Mouse (Mus musculus) gastrocnemius, adult 2 months (tissue): ENCODE measurements around the gene Pik3c2a. TPM values are rescaled to one million over a fixed set of nuclear protein-coding genes. Genes with fewer than 3 reads are reported as not detected.

ENCODE experiments used
- DNase-seq: peaks from one replicate; pipeline ENCODE4 v3.0.0; 2022
- H3K27ac ChIP-seq: fragments of 200-600 bp; 2 replicates; pipeline ENCODE4 v1.8.1; 2022; ENCODE audit warnings: mild to moderate bottlenecking
- H3K4me3 ChIP-seq: fragments of 200-600 bp; 2 replicates; pipeline ENCODE4 v1.8.1; 2022; ENCODE audit warnings: mild to moderate bottlenecking, moderate library complexity
- CTCF ChIP-seq: fragments of 200-600 bp; IDR thresholded peaks from 2 replicates; pipeline ENCODE4 v1.8.1; 2022; ENCODE audit warnings: antibody characterized with exemption, mild to moderate bottlenecking, moderate library complexity
- intact Hi-C: fragments of 180-260 bp; cut with DNase I; formaldehyde crosslinking; loops from one replicate; pipeline ENCODE4 v1.15.1; 2025
- total RNA-seq, 2 experiments: library from RNA; stranded (reverse); gene quantifications; 2 replicates each; pipeline ENCODE4 v1.2.3; 2021

Gene Pik3c2a
- total RNA-seq, 2 experiments from 2014 or later = 6.7 to 9.7 TPM

DNA sequence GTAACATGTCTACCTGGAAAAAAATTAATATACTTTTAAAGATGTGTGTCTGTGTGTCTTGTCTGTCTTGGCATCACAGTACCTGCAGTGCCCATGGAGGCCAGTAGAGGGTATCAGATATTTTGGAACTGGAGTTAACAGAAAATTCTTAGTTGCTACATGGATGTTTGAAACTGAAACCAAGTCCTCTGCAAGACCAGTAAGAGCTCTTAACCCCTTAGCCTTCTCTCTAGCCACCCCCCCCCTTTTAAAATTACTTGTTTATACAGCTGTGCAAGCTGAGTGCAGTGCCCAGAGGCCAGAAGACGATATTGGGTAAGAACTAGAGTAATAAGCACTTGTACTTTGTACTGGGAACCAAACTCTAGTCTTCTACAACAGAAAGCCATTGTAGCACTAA, 107.0 kb downstream of the Pik3c2a start:
- Histone ChIP-seq H3K27ac (peak overlapping the region; percentile 32; the same call in 1 of the 2 replicates), H3K4me3 (no peak overlapping the region)
- TF ChIP-seq CTCF = peak; percentile 77
- intact Hi-C loops = loop anchor here (5.0 to 10.0 kb wide), 3 partner anchors 106 to 269 kb away; partner anchors contain the start of genes Nucb2 and Pik3c2a
- DNase-seq = peak; percentile 69

DNA sequence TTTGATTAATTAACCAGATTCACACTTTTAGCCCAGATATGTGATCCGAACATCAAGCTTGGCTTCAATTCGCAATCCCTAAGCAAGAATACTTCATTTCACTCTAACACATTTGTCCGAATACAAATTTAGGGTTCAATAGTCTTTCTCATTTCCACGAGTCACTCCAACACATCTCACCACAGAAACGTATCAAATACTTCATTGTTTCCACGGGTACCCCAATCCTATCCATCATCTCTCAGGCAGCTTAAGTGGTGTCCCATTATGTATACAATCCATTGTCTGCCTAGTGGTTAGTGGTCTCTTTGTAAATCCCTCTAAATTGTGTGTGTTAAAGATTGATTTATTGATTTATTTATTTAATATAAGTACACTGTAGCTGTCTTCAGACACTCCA, 108.1 kb downstream of the Pik3c2a start:
- TF ChIP-seq CTCF = no peak
- peak overlapping the region; percentile 91 for H3K4me3 ChIP-seq
- intact Hi-C loops = loop anchor here (5.0 to 10.0 kb wide), 3 partner anchors 107 to 270 kb away; partner anchors contain the start of genes Nucb2 and Pik3c2a
- no peak for DNase-seq
- no peak overlapping the region for H3K27ac ChIP-seq

DNA sequence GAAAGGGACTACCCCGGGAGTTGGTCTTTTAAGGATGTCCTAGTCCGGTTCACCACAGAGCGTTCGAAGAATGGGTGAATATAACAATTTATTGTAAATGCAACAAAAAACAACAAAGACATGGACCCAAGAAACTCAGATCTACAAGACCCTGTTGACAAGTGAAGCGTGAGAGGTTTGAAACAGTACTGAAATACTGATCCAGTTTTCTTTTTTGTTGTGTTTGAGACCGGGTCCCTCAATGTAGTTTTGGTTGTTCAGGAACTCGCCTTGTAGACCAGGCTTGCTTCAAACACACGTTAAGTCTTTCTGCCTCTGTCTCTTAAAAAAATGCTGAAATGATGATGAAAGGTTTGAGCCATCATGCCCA, 108.6 kb downstream of the Pik3c2a start:
- intact Hi-C loops = loop anchor here (5.0 to 10.0 kb wide), 3 partner anchors 108 to 270 kb away; partner anchors contain the start of genes Nucb2 and Pik3c2a
- no peak for TF ChIP-seq CTCF
- H3K27ac ChIP-seq = peak overlapping the region; percentile 97

DNA sequence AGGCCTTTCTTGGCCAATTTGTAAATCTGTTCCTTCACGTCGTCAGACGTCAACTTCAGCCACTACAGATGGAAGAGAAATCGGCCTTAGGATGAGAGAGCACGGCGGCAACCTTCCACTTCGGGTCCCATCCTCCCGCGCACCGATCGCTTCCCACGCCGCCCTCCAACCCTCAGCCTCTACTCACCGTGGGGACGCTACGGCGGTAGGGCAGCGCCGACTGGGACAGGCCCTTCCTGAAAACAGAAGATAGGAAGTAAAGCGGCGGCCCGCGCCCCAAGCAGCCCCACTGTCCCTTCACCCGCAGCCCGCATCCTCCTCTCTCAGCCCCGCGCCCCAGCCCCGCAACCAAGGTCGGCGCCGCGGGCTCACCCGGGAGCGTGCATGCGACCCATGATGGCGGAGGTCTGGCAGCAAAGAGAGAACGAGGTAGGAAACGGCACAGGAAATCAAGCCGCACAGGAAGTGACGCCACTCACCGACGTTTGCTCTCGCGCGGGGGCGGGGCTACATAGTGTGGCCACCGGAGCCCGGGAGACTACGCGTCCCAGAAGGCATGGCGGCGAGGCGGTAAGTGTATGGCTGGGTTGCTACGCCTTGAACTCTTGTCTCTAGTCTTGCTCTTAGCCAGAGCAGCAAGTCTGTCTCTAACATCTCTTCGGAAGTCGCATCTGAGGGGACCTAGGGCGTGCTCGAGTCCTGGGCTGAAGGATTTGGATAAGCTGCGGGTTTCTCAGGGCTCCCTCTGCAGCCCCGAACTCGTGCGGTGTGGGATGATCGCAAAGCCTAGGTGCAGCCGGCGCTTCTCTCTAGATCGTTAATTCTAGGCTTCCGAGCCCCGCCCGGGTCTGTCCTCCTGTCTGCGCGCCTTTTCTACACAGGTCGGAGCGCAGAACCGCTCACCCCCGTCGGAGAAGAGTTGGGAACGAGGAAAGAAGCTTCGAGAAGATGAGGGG, 109.3 kb downstream of the Pik3c2a start, which contains the start of gene Rps13:
Gene Rps13 (minus strand): TSS at position 483 of the 956 bp plus-strand sequence.
- H3K27ac ChIP-seq = peak within 1 kb of the TSS; percentile 97
- DNase-seq = peak; percentile 98
- intact Hi-C loops = loop anchor here (10.0 kb wide), 2 partner anchors 171 to 271 kb away; partner anchors contain the start of gene Nucb2
- peak within 1 kb of the TSS; percentile 91 for H3K4me3 ChIP-seq
- TF ChIP-seq CTCF = no peak

More for the DNA sequence above, 108.6 kb downstream of the Pik3c2a start:
- H3K4me3 ChIP-seq = peak overlapping the region; percentile 91
- no peak for DNase-seq

- intact Hi-C loops = loop anchor here (10.0 kb wide), 2 partner anchors 174 to 274 kb away; partner anchors contain the start of gene Nucb2
- no peak overlapping the region for H3K27ac ChIP-seq
These were observed 112.0 kb downstream of the Pik3c2a start for GRCm38 (mm10) chr7:116331246-116331645.

GRCm38 (mm10) chr7:116329858-116330257, 113.4 kb downstream of the Pik3c2a start:
- Histone ChIP-seq H3K4me3 (no peak overlapping the region), H3K27ac (no peak overlapping the region)
- DNase-seq = no peak
- no peak for TF ChIP-seq CTCF
- intact Hi-C loops = loop anchor here (10.0 kb wide), 2 partner anchors 175 to 275 kb away; partner anchors contain the start of gene Nucb2

More at GRCm38 (mm10) chr7:116331246-116331645, 112.0 kb downstream of the Pik3c2a start:
- no peak for DNase-seq
- TF ChIP-seq CTCF = no peak
- H3K4me3 ChIP-seq = no peak overlapping the region

GRCm38 (mm10) chr7:116328777-116329176, 114.5 kb downstream of the Pik3c2a start:
- no peak overlapping the region for H3K4me3 ChIP-seq
- intact Hi-C loops = no loop called here
- no peak for DNase-seq
- TF ChIP-seq CTCF = no peak
- H3K27ac ChIP-seq = no peak overlapping the region

GRCm38 (mm10) chr7:116327901-116328300, 115.3 kb downstream of the Pik3c2a start:
- no peak overlapping the region for H3K27ac ChIP-seq
- DNase-seq = no peak
- intact Hi-C loops = no loop called here
- no peak overlapping the region for H3K4me3 ChIP-seq
- TF ChIP-seq CTCF = no peak

DNA sequence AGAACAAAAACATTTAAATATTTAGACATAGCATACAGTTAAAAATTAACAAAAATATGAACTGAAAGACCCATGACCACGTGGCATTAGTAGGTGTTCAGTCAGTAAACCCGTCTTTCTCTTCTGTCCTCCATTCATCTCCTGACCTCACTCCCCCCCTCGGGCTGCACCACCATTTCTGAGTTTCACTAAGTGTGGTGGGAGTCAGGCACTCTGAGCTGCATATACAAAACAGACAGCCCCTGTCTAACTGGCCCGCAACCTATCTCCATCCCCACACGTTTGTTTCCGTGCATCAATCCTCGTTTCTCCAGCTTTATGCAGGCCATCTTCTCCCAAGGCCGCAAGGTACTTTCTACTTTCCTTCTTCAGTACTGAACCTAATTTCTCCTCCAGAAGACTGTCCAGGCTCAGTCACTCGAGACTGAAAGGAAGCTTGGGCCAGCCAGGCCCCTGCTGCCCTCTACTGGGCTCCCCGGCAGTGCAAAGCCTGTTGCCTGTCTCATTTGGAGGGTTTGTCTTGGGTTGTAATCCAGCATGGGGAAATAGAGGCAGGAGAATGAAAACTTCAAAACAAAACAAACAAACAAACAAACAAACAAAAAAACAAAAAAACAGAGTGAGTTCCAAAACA, 119.8 kb downstream of the Pik3c2a start:
- H3K4me3 ChIP-seq = no peak overlapping the region
- intact Hi-C loops = loop anchor here (1.0 to 5.0 kb wide), 3 partner anchors 61 to 161 kb away; no protein-coding TSS in a partner anchor

DNA sequence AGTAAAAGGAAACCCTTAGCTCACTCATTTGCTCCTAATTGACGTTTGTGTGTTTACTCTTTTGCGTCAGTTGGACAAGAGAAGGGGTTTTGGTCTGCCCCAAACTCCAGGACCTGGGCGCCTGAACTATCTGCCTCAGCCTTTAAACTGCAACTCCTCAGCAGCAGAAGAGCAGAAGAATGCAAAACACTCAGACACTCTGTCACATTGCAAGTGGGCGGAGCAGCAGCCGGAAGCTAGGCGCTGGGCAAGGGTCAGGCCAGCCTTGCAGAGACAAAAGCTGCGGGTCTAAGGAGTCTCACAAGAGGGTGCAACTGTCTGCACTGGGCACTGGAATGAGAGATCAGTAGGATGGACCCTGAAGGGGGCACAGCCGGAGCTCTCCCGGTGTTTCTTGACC, 133.8 kb downstream of the Pik3c2a start:
- TF ChIP-seq CTCF = no peak
- intact Hi-C loops = no loop called here
- no peak for DNase-seq
- no peak overlapping the region for H3K4me3 ChIP-seq
- no peak overlapping the region for H3K27ac ChIP-seq

More for the DNA sequence above, 119.8 kb downstream of the Pik3c2a start:
- TF ChIP-seq CTCF = peak; percentile 90
- peak; percentile 76 for DNase-seq
- no peak overlapping the region for H3K27ac ChIP-seq

DNA sequence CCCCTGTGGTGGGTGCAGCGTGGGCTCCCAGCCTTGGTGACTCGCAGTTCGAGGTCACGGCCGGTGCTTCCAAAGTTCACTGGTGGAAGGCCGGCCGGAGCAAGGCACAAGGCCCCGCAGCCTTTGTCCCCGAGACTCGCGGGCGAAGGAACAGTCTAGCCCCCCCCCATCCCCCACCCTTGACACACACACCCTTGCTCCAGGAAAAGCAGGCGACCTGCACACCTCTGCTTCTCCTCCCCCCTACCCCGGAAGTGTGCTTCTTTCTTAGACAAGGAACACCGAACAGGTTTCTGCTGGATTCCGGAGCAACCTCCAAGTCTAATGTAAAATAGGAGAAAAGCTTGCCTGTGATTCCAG, 134.6 kb downstream of the Pik3c2a start:
- Histone ChIP-seq H3K4me3 (peak overlapping the region; percentile 78), H3K27ac (no peak overlapping the region)
- no peak for TF ChIP-seq CTCF
- DNase-seq = peak; percentile 24
- intact Hi-C loops = no loop called here

GRCm38 (mm10) chr7:116307871-116308631, 135.2 kb downstream of the Pik3c2a start, which contains the start of gene Plekha7:
Plekha7 (minus strand) TSS chr7:116308376.
- no peak for TF ChIP-seq CTCF
- peak within 1 kb of the TSS; percentile 49 for H3K27ac ChIP-seq
- peak within 1 kb of the TSS; percentile 78 for H3K4me3 ChIP-seq
- intact Hi-C loops = no loop called here
- DNase-seq = peak; percentile 44
